Mouse (Mus musculus) lung, postnatal 25 days (tissue): ENCODE measurements around the gene Cttnbp2.
A peak's percentile ranks its signal among the peaks of the same experiment; 100 is the strongest.

ENCODE experiments used
- DNase-seq: peaks from one replicate; pipeline ENCODE4 v3.0.0; 2022; ENCODE audit warnings: low spot score

The Cttnbp2 gene

GRCm38 (mm10) chr6:18467777-18468176 is 46.9 kb downstream of the Cttnbp2 start:
- DNase-seq, result no peak

GRCm38 (mm10) chr6:18466227-18466626 is 48.4 kb downstream of the Cttnbp2 start:
- DNase-seq, result no peak

DNA sequence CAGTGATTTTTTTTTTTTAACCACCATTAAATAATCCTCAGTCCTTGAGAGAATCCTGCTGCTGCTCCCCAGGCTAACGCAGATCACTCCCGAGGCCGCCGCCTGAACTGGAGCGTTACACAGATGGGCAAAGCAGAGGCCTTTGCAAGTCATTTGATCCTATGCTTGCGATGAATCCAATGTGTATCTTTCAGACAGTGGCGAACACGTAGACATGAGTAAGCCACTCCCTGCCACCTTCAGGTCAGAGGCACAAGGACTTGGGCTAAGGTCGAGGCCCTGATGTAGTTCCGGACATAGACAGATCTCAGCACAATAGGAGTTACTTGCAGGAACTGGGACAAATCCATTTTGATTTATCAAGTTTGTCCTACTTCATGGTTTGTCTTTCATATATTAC is 49.0 kb downstream of the Cttnbp2 start:
- DNase-seq, result no peak

- DNase-seq, result no peak
These were observed 55.0 kb downstream of the Cttnbp2 start for GRCm38 (mm10) chr6:18459657-18460056.

DNA sequence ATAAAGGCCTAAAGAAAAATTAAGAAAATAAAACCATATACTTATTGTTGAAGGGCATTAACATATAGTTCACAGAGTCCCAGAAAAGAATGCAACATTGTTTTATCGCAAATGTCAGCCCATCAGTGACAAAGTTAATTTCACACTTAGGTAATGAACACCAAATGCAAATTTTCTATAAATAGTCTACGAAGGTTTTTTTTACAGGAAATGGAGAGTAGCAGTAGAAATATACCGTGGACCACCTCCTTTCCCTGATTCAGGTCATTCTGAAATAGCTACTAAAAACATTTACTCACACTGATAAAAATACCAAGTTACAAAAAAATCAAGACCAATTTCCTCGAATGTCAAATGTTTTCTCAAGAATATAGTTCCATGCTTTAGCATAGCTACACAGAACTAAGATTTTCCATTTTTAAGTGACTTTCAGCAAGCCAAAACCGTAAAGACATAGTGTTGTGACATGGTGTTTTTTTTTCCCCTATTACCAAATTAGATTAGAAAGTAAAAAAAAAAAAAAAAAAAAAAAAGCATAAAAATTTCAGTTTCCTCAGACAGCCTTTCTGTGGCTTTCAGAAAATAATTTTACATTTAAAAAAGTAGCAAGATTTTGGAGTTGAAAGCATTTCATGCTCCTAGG is 64.0 kb downstream of the Cttnbp2 start:
- DNase-seq, result no peak

GRCm38 (mm10) chr6:18448078-18448477 is 66.6 kb downstream of the Cttnbp2 start:
- DNase-seq, result no peak

- DNase-seq, result no peak
These were observed 67.7 kb downstream of the Cttnbp2 start for GRCm38 (mm10) chr6:18446917-18447316.

GRCm38 (mm10) chr6:18446359-18446758 is 68.3 kb downstream of the Cttnbp2 start:
- DNase-seq, result no peak

DNA sequence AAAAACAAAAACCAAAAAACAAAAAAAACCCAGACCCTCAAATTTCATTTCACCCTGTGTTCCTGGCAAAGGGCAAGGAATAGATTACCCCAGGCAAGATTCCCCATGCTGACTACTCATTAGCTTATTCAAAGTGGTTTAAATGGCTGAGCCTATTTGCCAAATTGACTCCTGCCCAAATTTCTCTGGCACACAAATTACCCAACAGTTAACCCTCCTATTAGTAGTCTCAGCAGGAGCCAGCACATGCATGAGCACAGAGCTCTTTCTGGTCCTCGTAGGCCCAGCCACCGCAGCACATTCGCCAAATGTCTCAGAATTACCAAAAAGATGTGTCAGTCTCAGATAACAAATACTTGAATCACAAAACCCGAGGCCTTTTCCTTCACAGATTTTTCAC is 68.9 kb downstream of the Cttnbp2 start:
- no peak for DNase-seq

DNA sequence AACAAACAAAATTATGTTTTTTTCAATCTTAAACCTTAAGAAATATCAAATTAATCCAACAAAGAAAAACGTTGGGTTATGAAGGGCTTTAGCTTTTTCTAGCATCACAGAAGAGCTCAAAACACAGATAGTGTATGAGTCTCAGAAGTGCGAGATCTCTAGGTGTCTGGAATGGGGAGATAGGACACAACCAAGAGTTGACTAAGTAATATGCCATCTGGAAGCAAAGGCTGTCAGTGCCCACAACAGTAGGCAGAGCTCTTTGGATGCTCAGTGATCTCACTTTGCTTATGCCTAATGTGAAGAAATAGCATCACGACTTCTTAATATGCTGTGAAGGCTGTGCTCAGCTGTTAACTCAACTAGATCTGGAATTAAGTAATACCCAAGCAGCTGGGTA is 72.3 kb downstream of the Cttnbp2 start:
- no peak for DNase-seq

DNA sequence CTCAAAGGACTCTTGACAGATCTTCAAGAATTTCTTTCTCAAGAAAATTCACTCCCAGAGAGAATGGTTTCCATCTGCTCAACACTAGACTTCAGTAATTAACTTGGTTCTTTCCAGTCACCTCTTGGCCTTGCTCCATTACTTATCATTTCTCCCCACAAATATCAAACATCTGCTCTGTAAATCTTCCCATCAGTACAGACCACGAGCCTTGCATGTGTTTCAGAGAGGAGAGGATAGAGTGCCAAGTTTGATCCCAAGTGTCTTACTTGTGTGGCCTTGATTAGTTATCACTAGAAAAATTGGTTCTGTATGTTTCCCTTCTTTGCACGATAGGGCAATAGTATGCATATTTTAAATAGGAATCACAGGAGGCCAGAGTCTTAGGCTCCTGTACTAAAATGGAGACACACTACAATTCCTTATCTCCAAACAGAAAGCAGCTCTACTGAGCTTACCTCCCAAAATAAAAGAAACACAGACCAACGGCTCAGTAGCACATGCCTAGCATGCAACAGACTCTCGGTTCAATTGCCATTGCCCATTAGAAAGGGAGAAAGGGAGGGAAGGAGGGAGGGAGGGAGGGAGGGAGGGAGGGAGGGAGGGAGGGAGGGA is 73.6 kb downstream of the Cttnbp2 start:
- DNase-seq, result no peak

DNA sequence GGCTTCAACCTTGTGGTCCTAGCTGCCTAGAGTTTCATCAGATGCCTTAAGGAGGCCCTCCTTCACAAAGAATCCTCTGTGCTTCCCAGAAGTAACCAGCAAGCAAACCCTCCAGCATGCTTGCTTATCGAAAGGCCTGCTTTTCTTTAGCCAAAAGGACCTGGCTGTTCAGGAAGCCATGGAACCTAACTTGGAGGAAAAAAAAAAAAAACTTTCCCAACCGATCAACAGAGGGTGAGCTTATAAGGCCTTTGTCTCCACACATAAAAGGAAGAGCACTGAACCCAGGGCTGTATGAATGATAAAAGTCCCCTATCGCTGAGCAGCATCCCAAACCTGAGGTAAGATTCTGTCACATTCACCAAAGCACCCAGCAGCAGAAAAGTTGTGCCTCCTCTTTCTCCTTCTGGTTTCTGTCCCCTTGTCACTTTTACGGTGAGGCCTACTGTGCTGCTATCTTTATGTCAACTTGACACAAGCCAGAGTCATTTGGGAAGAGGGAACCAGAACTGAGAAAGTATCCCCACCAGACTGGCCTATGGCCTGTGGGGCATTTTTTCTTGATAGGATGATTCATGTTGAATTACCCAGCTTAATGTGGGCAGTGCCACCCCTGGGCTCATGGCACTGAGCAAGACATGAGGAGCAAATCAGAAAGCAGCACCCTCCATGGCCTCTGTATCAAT is 78.4 kb downstream of the Cttnbp2 start:
- DNase-seq, result no peak

GRCm38 (mm10) chr6:18434828-18435531 is 79.7 kb downstream of the Cttnbp2 start:
- no peak for DNase-seq

- no peak for DNase-seq
These were observed 80.3 kb downstream of the Cttnbp2 start for GRCm38 (mm10) chr6:18434355-18434754.

DNA sequence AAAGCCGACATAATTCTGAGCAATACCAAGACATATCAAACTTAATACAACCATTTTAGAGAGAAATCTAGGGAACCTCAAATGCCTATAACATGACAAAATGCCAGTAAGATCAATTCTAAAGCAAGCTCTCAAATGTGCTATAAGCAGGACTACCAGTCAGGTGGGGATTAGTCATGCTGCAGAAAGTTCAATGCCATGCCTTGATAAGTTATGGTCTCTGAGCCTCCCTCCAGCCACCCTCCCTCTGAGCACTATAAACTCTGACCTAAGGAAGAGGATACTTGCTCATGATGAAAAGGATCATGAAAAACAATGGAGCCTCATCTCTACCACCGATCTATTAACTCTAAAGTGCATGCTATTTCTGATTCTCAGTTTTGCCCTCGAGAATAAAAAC is 82.3 kb downstream of the Cttnbp2 start:
- DNase-seq, result no peak

GRCm38 (mm10) chr6:18431891-18432290 is 82.8 kb downstream of the Cttnbp2 start:
- DNase-seq, result no peak

DNA sequence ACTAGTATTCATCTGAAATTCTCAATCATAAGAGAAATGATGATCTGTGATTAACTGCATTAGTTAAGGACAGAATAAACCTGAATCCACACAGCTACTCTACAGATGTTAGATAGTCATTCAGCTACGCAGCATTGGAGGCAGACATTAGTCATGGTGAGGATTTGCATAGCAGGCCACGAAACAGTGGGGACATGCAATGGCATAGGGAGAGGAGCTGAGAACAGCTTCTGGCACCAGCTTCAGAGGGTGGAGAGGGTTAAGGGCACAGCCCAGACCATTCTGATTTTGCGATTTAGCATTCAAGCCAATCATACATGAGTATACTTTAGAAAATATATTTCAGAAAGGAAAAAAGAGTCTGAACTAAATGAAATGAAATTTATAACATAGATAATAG is 84.6 kb downstream of the Cttnbp2 start:
- DNase-seq, result no peak

DNA sequence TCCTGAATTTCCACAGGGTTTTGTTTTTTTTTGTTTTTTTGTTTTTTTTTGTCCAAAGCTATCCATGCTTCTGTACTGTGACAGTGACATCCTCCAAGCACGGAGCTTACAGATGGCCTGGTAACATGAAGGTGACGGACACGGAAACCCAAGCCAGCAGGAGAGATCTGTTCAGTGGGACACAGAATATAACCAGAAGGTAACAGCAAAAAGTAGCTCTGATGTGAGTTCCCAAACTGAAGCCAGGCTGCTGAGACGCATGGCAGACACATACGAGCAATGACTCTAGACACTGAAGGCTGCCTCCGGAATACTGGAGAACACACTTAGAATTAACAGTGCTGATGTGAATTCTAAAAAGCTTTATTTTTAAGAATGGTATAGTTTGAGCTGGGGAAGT is 89.8 kb downstream of the Cttnbp2 start:
- DNase-seq, result no peak

DNA sequence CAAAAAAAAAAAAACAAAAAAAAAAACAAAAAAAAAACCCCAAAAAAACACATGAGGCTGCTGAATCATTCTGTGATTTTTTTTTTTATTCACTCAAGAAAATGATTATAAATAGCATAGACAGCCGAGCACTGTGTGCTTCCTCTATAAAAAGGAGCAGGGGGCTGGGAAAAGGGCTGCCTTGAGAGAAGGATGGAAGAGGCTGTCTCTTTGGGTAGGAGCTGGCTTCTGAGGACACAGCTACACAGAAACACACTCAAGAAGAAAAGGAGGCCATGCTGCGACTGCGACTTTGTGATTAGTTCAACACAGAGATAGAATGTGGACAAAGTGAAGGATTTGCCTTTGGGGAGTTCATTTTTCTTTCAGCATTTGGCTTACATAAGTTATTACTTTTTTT is 90.3 kb downstream of the Cttnbp2 start:
- DNase-seq, result no peak

DNA sequence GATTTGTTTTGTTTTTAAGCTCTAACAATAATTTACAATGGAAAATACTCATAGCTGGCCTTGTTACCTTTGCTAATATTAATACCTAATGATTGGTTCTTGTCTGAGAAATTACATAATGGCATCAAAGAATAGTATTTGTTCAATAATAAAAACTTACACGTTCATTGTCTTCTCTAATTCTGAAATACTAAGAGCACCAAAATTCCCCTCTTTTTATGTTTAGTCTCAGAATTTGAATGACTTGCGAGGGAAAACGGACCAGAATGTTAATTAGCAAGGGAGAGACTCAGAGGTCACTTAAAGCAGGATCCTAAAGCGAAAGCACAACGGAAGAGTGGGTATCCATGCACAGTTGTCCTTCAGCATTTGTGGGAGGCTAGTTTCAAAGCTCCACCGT is 91.5 kb downstream of the Cttnbp2 start:
- DNase-seq, result no peak

DNA sequence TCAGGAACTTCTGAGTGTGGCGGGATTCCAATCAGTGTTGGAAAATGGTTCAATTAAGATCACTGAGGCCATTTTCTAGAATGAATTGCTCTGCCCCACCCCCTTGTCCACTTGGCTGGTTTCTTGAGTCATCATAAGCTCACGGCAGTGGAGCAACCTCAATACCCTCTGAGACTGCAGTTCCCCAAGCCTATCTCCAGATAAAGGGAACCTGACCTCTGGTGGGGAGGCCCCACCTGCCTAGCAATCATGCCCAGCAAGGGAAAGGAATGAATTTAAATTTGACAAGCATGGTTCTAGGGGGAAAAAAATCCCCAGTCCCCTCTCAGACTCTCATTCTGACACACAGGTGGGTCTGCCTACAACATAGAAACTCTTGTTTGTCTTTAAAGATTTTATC is 93.1 kb downstream of the Cttnbp2 start:
- no peak for DNase-seq

- no peak for DNase-seq
These were observed 94.0 kb downstream of the Cttnbp2 start for GRCm38 (mm10) chr6:18420660-18421059.

DNA sequence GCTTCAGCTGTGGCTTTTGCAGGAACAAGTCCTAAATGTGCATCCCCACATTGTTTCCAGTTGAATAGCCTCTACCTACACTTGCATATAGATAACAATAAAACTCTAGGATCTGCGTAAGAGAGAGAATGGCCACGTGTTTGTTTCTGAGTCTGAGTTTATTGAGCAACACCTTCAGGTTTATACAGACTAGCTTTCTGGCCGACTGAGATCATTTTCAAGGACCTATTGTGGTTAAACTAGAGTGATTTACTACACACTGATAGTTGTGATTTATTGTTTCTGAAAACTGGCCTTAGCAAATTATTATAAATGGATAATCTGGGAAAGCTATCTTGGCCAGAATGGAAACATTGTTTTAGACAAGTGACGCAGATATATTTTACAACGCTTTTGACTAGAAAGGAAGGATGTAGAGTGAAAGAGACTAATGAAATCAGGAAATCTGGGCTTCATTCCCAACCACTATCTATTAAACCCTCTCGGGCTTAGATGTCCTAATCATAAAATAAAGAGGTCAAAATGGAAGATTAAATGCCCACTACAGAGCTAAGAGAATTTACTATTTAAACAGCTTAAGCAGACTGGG is 96.7 kb downstream of the Cttnbp2 start:
- DNase-seq, result peak; percentile 6
